Mouse (Mus musculus) E14TG2a.4 (cell line): Measurements from ENCODE around the gene D1Pas1.

Experiments used
- H3K27me3 ChIP-seq: 2 replicates; pipeline ENCODE4 v1.6.1; 2014; ENCODE audit warnings: low read length, control low read depth; ENCODE audit not compliant: insufficient read depth
- H3K36me3 ChIP-seq: 2 replicates; pipeline ENCODE4 v1.6.1; 2014; ENCODE audit warnings: low read length, control low read depth; ENCODE audit not compliant: insufficient read depth
- H3K4me1 ChIP-seq: replicated peaks from 2 replicates; pipeline ENCODE4 v1.6.1; 2014; ENCODE audit warnings: low read depth, low read length, control low read depth
- H3K4me3 ChIP-seq: replicated peaks from 2 replicates; pipeline ENCODE4 v1.5.1; 2014; ENCODE audit warnings: mild to moderate bottlenecking, low read length
- H3K9me3 ChIP-seq: 2 replicates; pipeline ENCODE4 v1.6.1; 2014; ENCODE audit warnings: low read length, control low read depth
- CTCF ChIP-seq: conservative IDR thresholded peaks from 2 replicates; pipeline ENCODE4 v1.5.1; 2014; ENCODE audit warnings: low read length
- NANOG ChIP-seq: IDR thresholded peaks from 2 replicates; pipeline ENCODE4 v1.6.1; 2014; ENCODE audit warnings: borderline replicate concordance, low read length, mixed read lengths
- POU5F1 ChIP-seq: IDR thresholded peaks from 2 replicates; pipeline ENCODE4 v1.6.1; 2014; ENCODE audit warnings: low read length, borderline replicate concordance

D1Pas1 gene

DNA sequence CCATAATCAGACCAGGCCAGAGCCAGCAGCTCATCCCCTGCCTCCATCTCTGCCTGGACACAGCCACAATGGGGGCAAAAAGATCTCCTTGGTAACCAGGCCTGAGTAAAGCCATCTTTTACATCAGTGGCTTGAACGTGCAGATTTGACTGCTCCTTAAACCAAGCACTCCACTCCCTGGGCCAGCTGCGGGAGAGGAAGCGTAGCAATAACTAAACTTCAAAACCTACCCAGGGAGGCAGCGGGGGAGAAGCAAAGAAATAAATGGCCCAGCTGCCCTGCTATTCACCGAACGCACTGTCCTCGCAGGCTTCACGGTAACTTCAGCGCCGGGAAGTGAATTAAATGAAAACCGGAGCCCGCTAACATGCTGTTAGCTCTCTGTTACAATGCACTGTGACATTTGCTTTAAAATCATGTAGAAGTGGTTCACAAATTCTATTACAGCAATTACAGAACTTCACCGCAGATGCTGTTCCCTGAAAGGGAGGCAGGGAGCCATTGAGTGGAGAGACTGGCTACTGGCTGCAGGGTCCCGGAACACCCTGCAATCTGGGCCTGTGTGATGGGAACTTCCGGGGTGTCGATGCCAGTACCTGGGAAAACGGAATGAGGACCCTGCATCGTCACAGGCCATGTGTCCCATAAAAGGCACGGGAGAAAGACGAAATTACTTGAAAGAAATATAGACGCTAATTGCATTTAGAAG is 30.5 kb downstream of the D1Pas1 start:
- Histone ChIP-seq H3K36me3 (no peaks in the 10 kb centered on the region), H3K4me3 (no peak overlapping the region), H3K27me3 (no peaks in the 10 kb centered on the region), H3K4me1 (no peaks in the 10 kb centered on the region), H3K9me3 (no peaks in the 10 kb centered on the region)
- TF ChIP-seq CTCF (no peak), POU5F1 (no peak), NANOG (no peak)

DNA sequence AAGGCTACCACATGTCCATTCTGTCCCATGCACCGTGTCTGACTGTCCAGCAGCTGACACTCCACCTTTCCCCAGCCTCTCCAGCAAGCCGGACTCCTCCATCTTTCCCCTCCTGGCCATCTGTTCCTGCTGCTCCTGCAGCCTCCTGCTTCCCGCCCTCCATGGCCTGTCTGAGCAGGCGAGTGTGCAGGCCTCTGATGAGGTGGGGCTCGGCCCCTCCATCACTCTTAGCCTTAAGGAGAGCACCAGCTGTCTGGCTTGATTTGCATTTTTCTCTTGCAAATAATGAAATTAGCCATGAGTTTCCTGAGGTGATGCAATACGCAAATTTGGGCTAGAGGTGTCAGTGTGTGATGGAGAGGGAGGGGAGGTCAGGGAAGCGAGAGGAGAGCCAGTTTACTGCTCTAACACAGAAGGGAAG is 36.2 kb downstream of the D1Pas1 start:
- H3K4me3 ChIP-seq = no peak overlapping the region
- H3K4me1 ChIP-seq = no peaks in the 10 kb centered on the region
- no peaks in the 10 kb centered on the region for H3K9me3 ChIP-seq
- H3K27me3 ChIP-seq = peaks cover 2% of the 10 kb centered on the region; the same call in 1 of the 2 replicates
- TF ChIP-seq NANOG (no peak), POU5F1 (no peak), CTCF (no peak)
- H3K36me3 ChIP-seq = no peaks in the 10 kb centered on the region

DNA sequence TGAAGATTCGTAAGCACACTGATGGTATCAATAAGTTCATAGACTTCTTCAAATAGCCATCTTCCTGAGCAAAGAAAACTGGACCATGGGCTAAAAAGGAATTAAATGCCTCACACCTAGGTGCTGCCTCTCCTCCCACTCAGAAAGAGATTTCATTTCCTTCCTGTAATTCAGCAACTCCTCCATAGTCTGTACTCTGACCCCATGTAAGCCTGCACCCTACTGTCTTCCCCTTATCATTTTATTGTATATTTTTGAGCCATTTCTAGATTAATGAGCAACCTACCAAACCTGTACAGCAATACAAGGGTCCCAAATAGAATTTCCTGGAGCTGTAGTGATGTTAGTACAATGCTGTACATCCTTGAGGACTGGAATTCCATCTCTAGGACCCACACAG is 37.1 kb downstream of the D1Pas1 start:
- H3K27me3 ChIP-seq = peaks cover 2% of the 10 kb centered on the region; the same call in 1 of the 2 replicates
- H3K4me1 ChIP-seq = no peaks in the 10 kb centered on the region
- TF ChIP-seq POU5F1 (no peak), NANOG (no peak), CTCF (no peak)
- H3K9me3 ChIP-seq = no peaks in the 10 kb centered on the region
- no peaks in the 10 kb centered on the region for H3K36me3 ChIP-seq
- H3K4me3 ChIP-seq = no peak overlapping the region

DNA sequence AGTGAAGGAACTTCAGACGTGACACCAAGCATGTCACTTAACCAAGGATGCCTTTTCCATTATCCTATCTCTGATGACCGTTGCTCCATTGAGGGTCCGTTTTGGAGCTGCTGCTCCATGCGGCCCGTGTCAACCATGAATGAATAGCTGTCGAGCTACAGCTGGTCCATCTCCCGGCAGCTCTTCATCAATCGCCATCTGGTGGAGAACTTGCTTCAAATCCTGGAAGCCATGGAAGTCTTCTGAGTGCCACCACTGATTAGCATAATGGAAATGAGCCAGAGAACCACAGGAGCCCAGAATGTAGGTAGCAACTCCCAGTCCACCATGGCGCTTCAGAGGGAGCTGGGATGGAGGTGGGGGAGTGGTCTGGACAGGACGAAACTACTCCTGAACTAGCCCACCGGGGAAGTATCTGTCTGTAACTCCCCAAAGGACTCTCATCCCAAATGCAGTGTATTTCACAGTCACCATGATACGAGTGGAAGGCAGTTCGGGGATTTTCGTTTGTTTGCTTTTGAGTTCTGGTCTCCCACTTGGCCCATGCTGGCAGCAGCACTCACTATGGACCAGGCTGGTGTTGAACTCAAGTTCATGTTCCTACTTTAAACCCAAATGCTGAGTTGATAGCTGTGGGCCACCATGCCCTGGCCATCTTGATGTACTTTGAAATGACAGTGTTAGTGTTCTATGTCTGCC is 39.2 kb downstream of the D1Pas1 start:
- no peaks in the 10 kb centered on the region for H3K4me1 ChIP-seq
- H3K4me3 ChIP-seq = no peak overlapping the region
- no peaks in the 10 kb centered on the region for H3K9me3 ChIP-seq
- no peaks in the 10 kb centered on the region for H3K36me3 ChIP-seq
- peaks cover 2% of the 10 kb centered on the region; the same call in 1 of the 2 replicates for H3K27me3 ChIP-seq
- TF ChIP-seq CTCF (no peak), POU5F1 (no peak), NANOG (no peak)

DNA sequence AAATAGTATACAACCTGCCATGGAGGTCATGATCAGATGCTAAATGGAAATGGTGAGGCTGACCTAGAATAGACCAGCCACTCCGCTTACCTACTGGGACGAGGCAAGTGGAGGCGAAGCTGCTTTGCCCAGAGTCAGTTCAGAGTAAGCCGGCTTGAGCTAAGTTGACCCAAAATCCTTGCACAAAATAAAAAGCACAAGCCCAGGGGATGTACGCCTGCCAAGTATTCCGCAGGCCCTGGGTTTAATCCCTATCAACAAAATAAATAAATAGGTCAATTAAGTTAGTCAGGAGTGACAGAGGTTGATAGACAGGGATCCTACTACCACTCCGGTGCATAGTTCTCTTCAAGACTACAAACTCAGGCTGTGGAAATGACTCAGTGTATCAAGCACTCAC is 41.0 kb downstream of the D1Pas1 start:
- TF ChIP-seq NANOG (no peak), POU5F1 (no peak), CTCF (no peak)
- H3K4me3 ChIP-seq = no peak overlapping the region
- peaks cover 2% of the 10 kb centered on the region; the same call in 1 of the 2 replicates for H3K27me3 ChIP-seq
- no peaks in the 10 kb centered on the region for H3K36me3 ChIP-seq
- no peaks in the 10 kb centered on the region for H3K4me1 ChIP-seq
- no peaks in the 10 kb centered on the region for H3K9me3 ChIP-seq

DNA sequence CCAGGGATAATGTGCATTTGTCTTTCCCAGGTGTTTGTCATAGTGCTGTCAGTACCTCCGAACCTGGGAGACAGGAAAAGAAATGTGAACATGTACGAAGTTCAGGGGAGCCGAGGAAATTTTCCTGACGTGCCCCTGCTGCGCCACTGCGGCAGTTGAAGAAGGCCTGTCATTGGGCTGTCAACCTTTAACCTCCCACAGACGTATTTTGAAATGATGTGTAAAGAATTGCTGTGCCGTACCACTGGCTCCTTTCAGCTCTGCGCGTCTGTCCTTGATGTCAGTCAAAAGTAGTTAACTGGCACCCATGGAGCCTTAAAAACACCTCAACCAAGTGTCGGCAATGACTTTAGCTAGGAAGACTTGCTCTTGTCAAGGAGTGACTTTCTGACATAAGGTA is 42.9 kb downstream of the D1Pas1 start:
- peaks cover 2% of the 10 kb centered on the region; the same call in 1 of the 2 replicates for H3K27me3 ChIP-seq
- H3K4me1 ChIP-seq = no peaks in the 10 kb centered on the region

DNA sequence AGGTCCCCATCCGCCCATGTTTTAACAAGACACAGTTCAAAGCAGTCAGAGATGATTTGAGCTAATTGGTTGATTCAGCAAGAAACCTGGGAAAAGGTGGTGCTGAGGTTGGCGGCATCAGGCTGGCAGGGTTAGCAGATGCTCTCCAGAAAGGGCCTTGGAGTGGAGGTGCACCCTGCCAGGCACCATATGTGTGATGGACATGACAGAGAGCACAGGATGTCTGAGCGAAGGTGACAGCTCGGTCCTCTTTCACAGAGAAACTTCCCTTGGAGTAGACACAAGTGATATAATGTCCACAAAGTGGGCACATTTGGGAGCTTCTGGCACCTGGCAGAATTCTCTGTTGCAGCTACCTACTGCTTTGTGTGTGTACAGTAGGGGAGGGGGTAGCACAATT is 44.4 kb downstream of the D1Pas1 start:
- H3K9me3 ChIP-seq = no peaks in the 10 kb centered on the region
- H3K36me3 ChIP-seq = no peaks in the 10 kb centered on the region
- no peak overlapping the region for H3K4me3 ChIP-seq
- no peaks in the 10 kb centered on the region for H3K4me1 ChIP-seq
- TF ChIP-seq POU5F1 (no peak), CTCF (no peak), NANOG (no peak)
- H3K27me3 ChIP-seq = no peaks in the 10 kb centered on the region

More for the DNA sequence above, 42.9 kb downstream of the D1Pas1 start:
- Histone ChIP-seq H3K4me3 (no peak overlapping the region), H3K36me3 (no peaks in the 10 kb centered on the region), H3K9me3 (no peaks in the 10 kb centered on the region)
- TF ChIP-seq CTCF = no peak
- TF ChIP-seq NANOG = no peak
- no peak for TF ChIP-seq POU5F1

DNA sequence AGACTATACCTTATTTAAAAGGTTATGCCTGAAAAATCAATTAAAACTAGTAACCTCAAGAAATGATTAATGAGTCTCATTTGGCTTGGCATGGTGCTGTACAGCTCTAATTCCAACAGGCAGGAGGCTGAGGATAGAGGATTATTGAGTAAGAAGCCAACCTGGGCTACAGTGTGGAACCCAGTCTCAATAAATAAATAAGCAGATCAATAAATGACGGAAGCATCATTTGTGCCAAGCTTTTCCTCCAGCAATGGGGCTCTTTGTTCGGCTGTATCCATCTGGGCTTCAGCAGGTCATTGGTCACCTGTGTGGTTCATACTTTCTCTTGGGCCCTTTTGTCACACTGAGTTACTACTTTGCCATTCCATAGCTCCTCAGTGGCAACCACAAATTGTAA is 46.9 kb downstream of the D1Pas1 start:
- H3K27me3 ChIP-seq = no peaks in the 10 kb centered on the region
- H3K4me3 ChIP-seq = no peak overlapping the region
- no peaks in the 10 kb centered on the region for H3K9me3 ChIP-seq
- H3K4me1 ChIP-seq = no peaks in the 10 kb centered on the region
- no peak for TF ChIP-seq POU5F1
- no peak for TF ChIP-seq NANOG
- TF ChIP-seq CTCF = no peak
- H3K36me3 ChIP-seq = no peaks in the 10 kb centered on the region

DNA sequence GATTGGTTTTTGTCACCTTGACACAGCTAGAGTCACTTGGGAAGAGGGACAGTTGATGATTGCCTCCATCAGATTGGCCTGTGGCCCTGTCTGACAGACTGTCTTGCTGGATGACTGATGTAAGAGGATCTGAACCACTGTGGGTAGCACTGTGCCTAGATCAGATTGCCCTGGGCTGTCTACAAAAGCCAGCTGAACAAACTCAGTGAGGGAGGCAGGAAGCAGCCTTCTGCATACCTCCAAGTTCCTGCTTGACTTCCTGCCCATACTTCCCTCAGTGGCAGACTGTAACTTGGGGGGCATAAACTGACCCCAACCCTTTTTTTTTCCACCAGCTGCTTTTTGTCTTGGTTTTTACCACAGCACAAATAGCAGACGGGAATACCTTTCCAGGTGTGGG is 48.5 kb downstream of the D1Pas1 start:
- Histone ChIP-seq H3K4me3 (no peak overlapping the region), H3K4me1 (no peaks in the 10 kb centered on the region), H3K9me3 (no peaks in the 10 kb centered on the region), H3K36me3 (no peaks in the 10 kb centered on the region), H3K27me3 (no peaks in the 10 kb centered on the region)
- TF ChIP-seq POU5F1 (no peak), NANOG (no peak), CTCF (no peak)
